Mouse (Mus musculus): Measurements from ENCODE around the gene Sspn.

Sspn gene

GRCm38 (mm10) chr6:145934001-145934696 lies 2.7 kb downstream of the Sspn start:
- no peak for DNase-seq (ENCODE audit: extremely low read depth, low read depth, low spot score)

DNA sequence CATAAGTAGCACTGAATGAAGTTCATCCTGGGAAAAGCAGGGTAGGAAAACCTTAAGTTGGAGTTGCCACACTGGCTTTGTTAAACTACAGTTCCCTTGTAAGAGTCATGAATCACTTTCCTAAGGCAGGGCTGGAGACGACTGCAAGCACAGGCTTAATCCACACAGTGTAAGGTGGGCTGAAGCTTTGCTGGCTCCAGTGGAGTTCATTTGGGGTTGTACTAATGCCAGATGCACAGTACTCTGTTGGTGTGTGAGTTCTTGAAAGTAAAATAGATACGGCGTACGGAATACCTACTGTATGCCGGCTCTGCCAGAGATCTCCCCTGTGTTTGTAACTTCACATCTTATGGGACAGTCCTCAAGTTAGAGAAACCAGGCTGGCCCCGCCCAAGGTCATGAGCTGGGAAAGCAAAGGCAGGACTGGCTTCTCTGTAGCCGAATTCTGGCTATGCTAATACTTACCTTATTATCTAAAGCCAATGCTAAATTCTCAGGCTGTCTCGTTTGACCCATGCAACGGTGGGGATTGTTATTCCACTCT lies 3.3 kb downstream of the Sspn start:
- DNase-seq (ENCODE audit: extremely low read depth, low read depth, low spot score) = no peak

DNA sequence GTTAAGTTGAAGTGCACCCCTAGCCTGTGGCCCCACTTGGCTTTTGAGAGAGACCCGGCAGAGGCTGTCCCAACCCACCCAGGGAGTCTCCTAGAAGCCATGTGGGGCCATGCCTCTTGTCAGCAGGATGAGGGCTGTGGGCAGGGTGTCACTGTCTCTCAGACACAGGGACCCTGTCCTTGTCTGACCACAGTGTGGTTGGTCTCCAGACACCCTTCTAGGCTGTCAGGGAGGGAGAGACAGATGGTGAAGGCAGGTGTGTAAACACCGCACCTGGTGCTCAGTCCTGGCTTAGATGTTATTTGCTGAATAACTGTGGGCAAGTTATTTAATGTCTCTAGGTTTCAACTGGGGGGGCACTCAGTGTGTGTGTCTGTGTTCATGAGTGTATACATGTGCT lies 4.5 kb downstream of the Sspn start:
- no peak for DNase-seq (ENCODE audit: extremely low read depth, low read depth, low spot score)

DNA sequence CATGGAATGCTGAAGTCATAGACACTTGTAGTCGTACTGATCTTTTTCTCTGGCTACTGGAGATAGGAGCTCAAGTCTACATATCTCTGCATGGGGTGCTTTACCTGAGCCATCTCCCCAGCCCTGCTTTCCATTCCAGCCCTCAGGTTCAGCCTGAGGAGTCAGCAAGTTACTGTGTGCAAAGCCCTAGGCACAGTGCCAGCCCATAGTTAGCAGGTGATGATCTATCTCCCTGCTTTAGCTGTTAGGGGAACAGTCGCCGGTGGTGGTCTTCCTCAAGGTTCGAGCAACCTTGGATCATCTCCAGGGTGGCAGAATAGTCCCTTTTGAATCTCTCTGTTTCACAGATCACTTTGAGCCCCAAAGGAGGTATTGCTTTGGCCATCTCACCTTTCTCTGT lies 5.1 kb downstream of the Sspn start:
- DNase-seq (ENCODE audit: extremely low read depth, low read depth, low spot score) = no peak

DNA sequence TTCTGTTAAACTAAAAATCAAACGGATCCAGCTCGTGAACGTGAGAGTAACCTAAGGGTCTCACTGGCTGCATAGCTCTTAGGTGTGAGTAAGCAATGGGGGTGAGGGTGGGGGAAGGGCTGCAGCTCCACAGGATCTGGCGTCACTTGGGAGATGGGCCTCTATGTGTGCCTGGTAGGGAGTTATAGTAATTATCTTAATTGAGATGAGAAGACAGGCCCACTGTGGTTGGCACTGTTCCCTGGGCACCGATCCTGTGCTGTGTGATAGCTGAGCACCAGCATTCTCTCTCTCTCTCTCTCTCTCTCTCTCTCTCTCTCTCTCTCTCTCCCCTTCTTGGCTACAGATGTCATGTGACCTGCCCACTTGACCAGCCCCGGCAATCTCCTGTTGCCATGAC lies 9.4 kb downstream of the Sspn start:
- DNase-seq (ENCODE audit: extremely low read depth, low read depth, low spot score) = no peak

- no peak for DNase-seq (ENCODE audit: extremely low read depth, low read depth, low spot score)
Measured at GRCm38 (mm10) chr6:145942263-145942966, 11.0 kb downstream of the Sspn start.

- DNase-seq (ENCODE audit: extremely low read depth, low read depth, low spot score) = no peak
Measured at GRCm38 (mm10) chr6:145943414-145943813, 12.0 kb downstream of the Sspn start.

GRCm38 (mm10) chr6:145945700-145946344 lies 14.4 kb downstream of the Sspn start:
- no peak for DNase-seq (ENCODE audit: extremely low read depth, low read depth, low spot score)

- no peak for DNase-seq (ENCODE audit: extremely low read depth, low read depth, low spot score)
Measured at GRCm38 (mm10) chr6:145949049-145949448, 17.6 kb downstream of the Sspn start.

DNA sequence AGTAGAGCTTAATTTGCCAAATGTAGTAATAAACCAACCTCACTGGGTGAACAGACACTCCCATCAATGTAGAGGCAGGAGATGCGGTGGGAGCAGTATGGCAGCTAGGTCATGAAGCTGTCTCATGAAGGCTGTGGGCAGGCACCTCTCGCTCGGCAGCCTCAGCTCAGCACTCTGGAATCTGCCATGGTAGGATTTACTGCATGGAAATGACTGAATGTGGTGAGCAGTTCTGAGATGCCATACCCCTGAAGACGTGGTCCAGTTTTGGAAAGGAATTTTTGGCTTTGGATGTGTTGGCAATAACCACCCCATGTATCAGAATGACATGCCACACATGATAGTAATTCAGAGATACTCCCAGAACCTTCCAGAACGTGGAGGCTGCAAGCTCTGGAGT lies 19.2 kb downstream of the Sspn start:
- DNase-seq (ENCODE audit: extremely low read depth, low read depth, low spot score) = no peak

DNA sequence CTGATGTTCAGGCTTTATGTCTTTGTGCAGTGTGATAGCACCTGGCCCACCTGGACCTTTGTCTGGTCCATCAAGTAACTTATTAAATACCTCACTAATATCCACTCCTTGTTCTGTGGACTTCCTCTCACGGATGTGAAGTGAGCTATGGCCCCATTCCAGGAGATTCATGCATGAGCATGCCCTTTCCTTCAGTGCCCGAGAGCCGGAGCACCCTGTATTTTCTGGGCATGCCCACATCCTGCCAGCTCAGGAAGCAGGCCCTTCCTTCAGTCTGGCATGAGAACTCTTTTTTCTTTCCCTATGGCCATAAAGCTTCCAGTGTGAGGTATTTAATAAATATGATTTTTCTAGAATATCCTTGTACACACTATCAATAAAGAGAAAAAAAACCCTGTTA lies 21.2 kb downstream of the Sspn start:
- DNase-seq (ENCODE audit: extremely low read depth, low read depth, low spot score) = no peak

DNA sequence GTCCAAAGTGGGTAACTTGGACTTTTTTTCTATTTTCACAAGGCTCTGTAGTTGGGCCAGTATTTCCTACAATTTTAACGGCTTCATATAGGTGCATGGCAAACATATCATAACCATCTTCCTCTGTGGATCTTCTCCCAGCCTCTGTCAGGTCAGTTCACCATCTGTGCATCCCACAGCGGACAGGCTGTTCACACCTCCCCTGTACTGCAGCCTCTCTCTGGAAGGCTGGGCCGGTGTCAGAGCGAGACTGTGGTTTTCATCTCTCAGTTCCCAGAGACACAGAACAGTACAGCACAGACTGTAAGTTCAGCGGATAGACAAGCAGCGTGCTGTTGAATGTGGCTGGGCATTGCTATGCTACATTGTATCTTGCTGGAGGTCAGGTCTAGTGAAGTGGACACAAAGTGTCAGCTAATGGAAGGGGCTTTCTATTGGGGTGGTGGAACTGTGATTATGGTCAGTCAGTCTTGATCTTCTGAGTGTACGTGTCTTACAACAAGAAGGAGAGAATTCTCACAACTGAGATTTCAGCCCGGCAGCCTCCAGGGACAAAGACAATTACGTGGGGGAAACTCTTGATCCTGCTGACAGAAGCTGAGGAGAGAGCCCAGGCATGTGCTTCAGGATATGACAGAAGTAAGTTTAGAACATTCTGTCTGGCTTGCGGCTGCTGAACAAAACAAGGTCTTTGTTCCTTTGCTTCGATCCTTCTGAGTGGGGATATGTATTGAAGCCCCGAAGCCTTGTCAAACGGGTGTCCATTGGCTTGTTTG lies 21.9 kb downstream of the Sspn start:
- no peak for DNase-seq (ENCODE audit: extremely low read depth, low read depth, low spot score)

- DNase-seq (ENCODE audit: extremely low read depth, low read depth, low spot score) = no peak
Measured at GRCm38 (mm10) chr6:145957427-145957965, 26.1 kb downstream of the Sspn start.

- no peak for DNase-seq (ENCODE audit: extremely low read depth, low read depth, low spot score)
Measured at GRCm38 (mm10) chr6:145958070-145958469, 26.6 kb downstream of the Sspn start.

DNA sequence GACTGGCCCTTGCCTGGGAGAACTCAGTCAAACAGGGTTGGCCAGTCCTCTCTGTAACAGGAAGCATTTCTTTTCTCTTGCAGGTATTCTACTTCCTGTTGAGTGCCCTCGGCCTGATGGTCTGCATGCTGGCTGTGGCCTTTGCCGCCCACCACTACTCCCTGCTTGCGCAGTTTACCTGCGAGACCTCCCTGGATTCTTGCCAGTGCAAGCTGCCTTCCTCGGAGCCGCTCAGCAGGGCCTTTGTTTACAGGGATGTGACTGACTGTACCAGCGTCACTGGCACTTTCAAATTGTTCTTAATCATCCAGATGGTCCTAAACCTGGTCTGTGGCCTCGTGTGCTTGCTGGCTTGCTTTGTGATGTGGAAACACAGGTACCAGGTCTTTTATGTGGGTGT lies 29.6 kb downstream of the Sspn start:
- DNase-seq (ENCODE audit: extremely low read depth, low read depth, low spot score) = no peak

DNA sequence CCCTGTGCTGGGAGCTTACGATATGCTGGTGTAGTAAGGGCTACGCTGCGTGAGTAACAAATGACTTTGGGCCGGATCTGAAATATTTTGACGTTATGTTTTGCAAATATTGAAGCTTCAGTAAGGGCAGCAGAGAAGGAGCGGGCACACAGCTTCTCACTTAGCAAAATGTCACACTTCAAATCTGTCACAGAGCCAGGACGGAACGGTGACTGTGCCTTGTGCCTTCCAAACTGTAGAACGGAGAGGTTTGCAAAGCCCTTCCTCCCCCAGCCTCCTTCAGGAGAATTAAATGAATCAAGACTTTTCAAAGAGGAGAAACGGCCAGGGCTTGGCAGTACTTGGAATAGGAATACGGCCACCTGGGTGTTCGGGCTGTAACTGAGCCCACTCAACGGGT lies 32.5 kb downstream of the Sspn start:
- no peak for DNase-seq (ENCODE audit: extremely low read depth, low read depth, low spot score)

DNA sequence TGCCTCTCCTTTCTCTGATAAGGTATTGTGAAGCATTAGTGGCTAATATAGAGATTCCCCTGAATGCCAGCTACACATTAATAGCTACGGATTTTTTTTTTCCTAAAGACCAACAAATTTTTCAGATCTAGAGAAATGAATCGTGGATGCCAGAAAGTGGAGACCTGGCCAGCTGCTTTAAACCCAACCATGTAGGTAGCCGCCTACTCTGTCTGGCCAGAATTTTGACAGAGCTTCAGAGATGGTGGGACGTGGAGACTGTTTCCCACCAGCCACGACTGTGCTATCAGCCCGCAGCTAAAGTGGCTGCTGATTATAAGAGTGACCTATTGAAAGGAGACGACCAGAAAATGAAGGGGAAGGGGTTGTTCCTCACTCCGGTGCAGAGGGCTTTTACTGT lies 36.3 kb downstream of the Sspn start:
- DNase-seq (ENCODE audit: extremely low read depth, low read depth, low spot score) = no peak

- no peak for DNase-seq (ENCODE audit: extremely low read depth, low read depth, low spot score)
Measured at GRCm38 (mm10) chr6:145968301-145968818, 36.9 kb downstream of the Sspn start.

DNA sequence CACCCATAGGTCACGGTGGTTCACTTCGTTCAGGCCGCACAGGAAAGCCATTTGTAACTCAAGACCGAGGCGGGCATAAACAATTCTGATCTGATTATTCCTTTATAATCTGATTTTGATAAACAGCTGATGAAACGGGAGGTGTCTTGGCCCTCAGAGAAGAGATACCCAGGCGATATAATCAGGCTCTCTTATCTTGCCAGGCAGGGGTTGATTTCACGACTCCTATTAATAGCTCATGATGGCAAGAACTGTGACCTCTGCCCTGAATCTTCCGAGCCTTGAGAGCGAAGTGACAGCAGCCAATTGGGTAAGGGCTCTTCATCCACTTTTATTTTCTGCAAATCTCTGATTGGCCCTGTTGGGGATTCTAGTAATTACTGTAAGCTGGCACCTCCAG lies 37.4 kb downstream of the Sspn start:
- no peak for DNase-seq (ENCODE audit: extremely low read depth, low read depth, low spot score)

- DNase-seq (ENCODE audit: extremely low read depth, low read depth, low spot score) = no peak
Measured at GRCm38 (mm10) chr6:145969572-145969971, 38.1 kb downstream of the Sspn start.

DNA sequence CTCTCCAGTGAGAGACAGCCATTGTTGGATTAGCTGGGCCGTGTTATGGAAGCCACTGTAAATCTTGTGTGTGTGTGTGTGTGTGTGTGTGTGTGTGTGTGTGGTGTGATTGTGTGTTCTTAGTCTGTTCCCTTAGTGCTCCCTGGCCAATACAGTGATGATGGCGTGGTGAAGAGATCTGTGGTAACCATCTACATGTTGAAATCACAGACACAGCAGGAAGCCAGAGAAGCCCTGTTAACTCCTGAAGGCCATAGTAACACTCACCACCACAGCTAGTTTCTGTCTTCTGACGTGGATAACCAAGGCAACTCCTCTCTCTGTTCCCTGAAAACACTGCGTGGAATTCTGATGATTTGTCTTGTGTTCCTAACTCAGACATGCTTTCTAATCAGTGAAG lies 40.7 kb downstream of the Sspn start:
- DNase-seq (ENCODE audit: extremely low read depth, low read depth, low spot score) = no peak
